17 mouse cellular contexts compared by ENCODE assay signal in the genomic region with DNA sequence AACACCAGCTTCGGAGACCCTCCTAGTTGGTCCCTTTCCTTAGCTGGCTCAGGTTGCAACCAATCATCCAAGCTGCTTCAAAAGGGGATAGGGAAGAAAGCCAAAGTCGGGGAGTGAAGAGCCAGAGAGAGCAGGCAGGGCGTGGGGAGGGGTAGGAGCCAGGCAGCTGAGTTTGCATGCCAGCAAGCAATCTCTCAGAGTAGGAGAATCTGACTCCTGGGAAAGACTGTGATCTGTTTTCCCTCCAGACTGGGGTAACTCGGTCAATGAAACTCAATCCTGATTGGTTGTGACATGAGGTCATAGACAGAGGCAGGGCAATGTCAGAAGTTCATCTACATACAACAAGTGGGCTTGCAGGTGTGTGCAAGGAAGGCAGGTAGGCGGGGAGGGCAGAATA.
DNase-seq lines count a peak whose midpoint lies in the region; ATAC-seq lines count a peak whose summit lies in the region.
"Had no signal": no experiment of that assay in that cellular context is flagged by ENCODE, and none has a peak within 500 bp of the region (broad histone marks: within the 10 kb centered on the region; RNA-seq: fewer than 3 reads in every experiment).

No protein-coding gene starts in this region.

- ATAC-seq in hindbrain, embryonic 12.5 days (ENCODE audit: low FRiP score), result no peak
- ATAC-seq in lung, embryonic 15.5 days (ENCODE audit: borderline replicate concordance, extremely low read depth, low FRiP score, low TSS enrichment), result 0 out of 2 replicates have a peak, but pooled peaks have one; percentile 19
- ATAC-seq in embryonic facial prominence, embryonic 13.5 days (ENCODE audit: insufficient number of reproducible peaks, insufficient read depth, low FRiP score, low TSS enrichment, low read depth), result 0 out of 2 replicates have a peak, but pooled peaks have one; percentile 50
- ATAC-seq: activated CD4-positive, CD25-positive, alpha-beta regulatory T cell, adult 4 months; liver, postnatal 0 days had no signal

- H3K27me3 ChIP-seq in hindbrain, embryonic 10.5 days (ENCODE audit: insufficient read depth, poor library complexity, severe bottlenecking), result peaks cover 18% of the 10 kb centered on the region
- peaks cover 5% of the 10 kb centered on the region; the same call in 1 of the 2 replicates for H3K27me3 ChIP-seq in hindbrain, embryonic 12.5 days
- 0 out of 2 replicates have a peak, but pooled peaks cover 6% of the 10 kb centered on the region for H3K27me3 ChIP-seq in lung, embryonic 15.5 days
- H3K27me3 ChIP-seq in embryonic facial prominence, embryonic 13.5 days, result peaks cover 11% of the 10 kb centered on the region; the same call in 1 of the 2 replicates
- H3K27me3 ChIP-seq: heart, embryonic 15.5 days had no signal

- no peak overlapping the region for H3K27ac ChIP-seq in hindbrain, embryonic 10.5 days
- no peak overlapping the region for H3K27ac ChIP-seq in hindbrain, embryonic 12.5 days
- no peak overlapping the region for H3K27ac ChIP-seq in lung, embryonic 15.5 days
- H3K27ac ChIP-seq in embryonic facial prominence, embryonic 13.5 days, result no peak overlapping the region
- H3K27ac ChIP-seq: embryonic facial prominence, embryonic 15.5 days; heart, embryonic 15.5 days; limb, embryonic 12.5 days had no signal

- H3K4me3 ChIP-seq in hindbrain, embryonic 10.5 days, result no peak overlapping the region
- H3K4me3 ChIP-seq in hindbrain, embryonic 12.5 days, result no peak overlapping the region
- H3K4me3 ChIP-seq in lung, embryonic 15.5 days, result no peak overlapping the region
- no peak overlapping the region for H3K4me3 ChIP-seq in embryonic facial prominence, embryonic 13.5 days
- H3K4me3 ChIP-seq: embryonic facial prominence, embryonic 15.5 days; heart, embryonic 15.5 days; limb, embryonic 12.5 days had no signal

- H3K4me1 ChIP-seq in hindbrain, embryonic 10.5 days (replicated peaks), result peaks cover 39% of the 10 kb centered on the region
- H3K4me1 ChIP-seq in hindbrain, embryonic 12.5 days, result peaks cover 21% of the 10 kb centered on the region
- H3K4me1 ChIP-seq in lung, embryonic 15.5 days, result no peaks in the 10 kb centered on the region
- H3K4me1 ChIP-seq in embryonic facial prominence, embryonic 13.5 days, result peaks cover 25% of the 10 kb centered on the region

- peak; percentile 25 for DNase-seq in hindbrain, embryonic 10.5 days (ENCODE audit: low spot score)
- no peak for DNase-seq in lung, postnatal 4 days
- peak; percentile 5 for DNase-seq in ZHBTc4 (ENCODE audit: low read depth, low spot score)
- no peak for DNase-seq in thymus, postnatal 36 days
- DNase-seq in testis, postnatal 10 days (ENCODE audit: low spot score), result no peak
- DNase-seq: cerebellum, adult 11-12 months; kidney, postnatal 36 days; liver, postnatal 0 days had no signal

- H3K4me2 ChIP-seq in hindbrain, embryonic 12.5 days (replicated peaks), result no peak overlapping the region
- no peak overlapping the region for H3K4me2 ChIP-seq in lung, embryonic 15.5 days
- H3K4me2 ChIP-seq in embryonic facial prominence, embryonic 13.5 days, result no peak overlapping the region
- H3K4me2 ChIP-seq: embryonic facial prominence, embryonic 15.5 days; heart, embryonic 15.5 days; limb, embryonic 12.5 days; midbrain, embryonic 11.5 days had no signal

- no peaks in the 10 kb centered on the region for H3K36me3 ChIP-seq in hindbrain, embryonic 10.5 days
- no peaks in the 10 kb centered on the region for H3K36me3 ChIP-seq in hindbrain, embryonic 12.5 days
- no peaks in the 10 kb centered on the region for H3K36me3 ChIP-seq in lung, embryonic 15.5 days
- no peaks in the 10 kb centered on the region for H3K36me3 ChIP-seq in embryonic facial prominence, embryonic 13.5 days
- H3K36me3 ChIP-seq: embryonic facial prominence, embryonic 15.5 days; G1E; heart, embryonic 15.5 days; limb, embryonic 12.5 days had no signal

- WGBS in hindbrain, embryonic 10.5 days, result 27% methylated on average over 5 of the region's 5 CpGs
- WGBS in hindbrain, embryonic 12.5 days, result 19% methylated on average over 5 of the region's 5 CpGs
- 27% methylated on average over 5 of the region's 5 CpGs for WGBS in lung, embryonic 15.5 days
- 10% methylated on average over 5 of the region's 5 CpGs for WGBS in embryonic facial prominence, embryonic 13.5 days

- H3K9me3 ChIP-seq in hindbrain, embryonic 10.5 days, result no peaks in the 10 kb centered on the region
- no peaks in the 10 kb centered on the region for H3K9me3 ChIP-seq in hindbrain, embryonic 12.5 days (replicated peaks)
- H3K9me3 ChIP-seq in lung, embryonic 15.5 days, result no peaks in the 10 kb centered on the region
- H3K9me3 ChIP-seq in embryonic facial prominence, embryonic 13.5 days, result no peaks in the 10 kb centered on the region
- H3K9me3 ChIP-seq: embryonic facial prominence, embryonic 15.5 days; G1E; heart, embryonic 15.5 days; limb, embryonic 12.5 days had no signal

- H3K9ac ChIP-seq in hindbrain, embryonic 12.5 days, result no peak overlapping the region
- H3K9ac ChIP-seq in lung, embryonic 15.5 days, result no peak overlapping the region
- no peak overlapping the region for H3K9ac ChIP-seq in embryonic facial prominence, embryonic 13.5 days
- H3K9ac ChIP-seq: embryonic facial prominence, embryonic 15.5 days; heart, embryonic 15.5 days; limb, embryonic 12.5 days; liver, postnatal 0 days had no signal

Comparison
In these comparisons a context has a peak if more than half of its experiments do, and no peak if none do; other contexts are left out.
1. DNase-seq: peak in hindbrain, embryonic 10.5 days (single experiment) and ZHBTc4 (single experiment); none in lung, postnatal 4 days (0 of 2), thymus, postnatal 36 days (0 of 2) and testis, postnatal 10 days (single experiment).